Mouse (Mus musculus): ENCODE results near the gene Fgfr2.

GRCm38 (mm10) chr7:132570071-132570470 is 553.1 kb downstream of the Fgfr2 start:
- TF ChIP-seq CTCF (IDR thresholded peaks at IDR 0.05; ENCODE audit: borderline replicate concordance, insufficient read depth, low read length): no peak
- TF ChIP-seq POLR2A (IDR thresholded peaks at IDR 0.05; ENCODE audit: low read depth, low read length): no peak
